Mouse (Mus musculus): ENCODE data around the gene Gm7879. TPM values are rescaled to one million over a fixed set of nuclear protein-coding genes. Genes with fewer than 3 reads are reported as not detected.
"Not testable (repeated sequence)": the region's sequence is repeated elsewhere in the genome, so short reads cannot be mapped to it uniquely, and the experiment has no call there.

Gene Gm7879
- polyA plus RNA-seq (2015; fragmentation: Nextera tagmentation; extraction: Ambion mirVana): not detected in 2 replicates

DNA sequence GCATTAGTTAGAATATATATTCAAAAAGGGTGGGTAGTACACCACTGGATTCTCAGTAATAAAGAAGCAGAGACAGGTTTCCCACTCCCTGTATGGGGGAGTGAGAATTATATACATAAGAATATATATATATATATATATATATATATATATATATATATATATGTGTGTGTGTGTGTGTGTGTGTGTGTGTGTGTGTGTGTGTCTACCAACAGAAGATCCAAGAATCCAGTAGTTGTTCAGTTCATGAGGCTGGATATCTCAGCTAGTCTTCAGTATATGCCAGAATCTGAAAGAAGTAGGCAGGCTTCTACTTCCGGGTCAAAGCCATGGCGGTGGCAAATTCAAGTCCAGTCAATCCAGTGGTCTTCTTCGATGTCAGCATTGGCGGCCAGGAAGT is at the start of gene Gm7879:
TSS of gene Gm7879 (plus strand) at position 301 of the 400 bp plus-strand sequence.
- ATAC-seq (ENCODE audit: low FRiP score, low read depth); H3K27ac ChIP-seq (replicated peaks); H3K4me1 ChIP-seq (replicated peaks); H3K36me3 ChIP-seq; H3K9ac ChIP-seq; H3K9me3 ChIP-seq; H3K27me3 ChIP-seq; H3K4me3 ChIP-seq; H3K4me2 ChIP-seq: not testable (repeated sequence)
- 93% methylated on average over 4 of the region's 4 CpGs for WGBS

GRCm38 (mm10) chr5:43863642-43864041 is 49.3 kb upstream of the Gm7879 start:
- ATAC-seq (ENCODE audit: low FRiP score, low read depth): no peak
- Histone ChIP-seq H3K9ac (no peak overlapping the region), H3K4me3 (no peak overlapping the region), H3K27me3 (no peaks in the 10 kb centered on the region), H3K9me3 (no peaks in the 10 kb centered on the region), H3K4me1 (replicated peaks) (peaks cover under 1% of the 10 kb centered on the region; the same call in 1 of the 2 replicates), H3K27ac (replicated peaks) (no peak overlapping the region), H3K4me2 (no peak overlapping the region), H3K36me3 (no peaks in the 10 kb centered on the region)
- 83% methylated on average over 6 of the region's 6 CpGs for WGBS

DNA sequence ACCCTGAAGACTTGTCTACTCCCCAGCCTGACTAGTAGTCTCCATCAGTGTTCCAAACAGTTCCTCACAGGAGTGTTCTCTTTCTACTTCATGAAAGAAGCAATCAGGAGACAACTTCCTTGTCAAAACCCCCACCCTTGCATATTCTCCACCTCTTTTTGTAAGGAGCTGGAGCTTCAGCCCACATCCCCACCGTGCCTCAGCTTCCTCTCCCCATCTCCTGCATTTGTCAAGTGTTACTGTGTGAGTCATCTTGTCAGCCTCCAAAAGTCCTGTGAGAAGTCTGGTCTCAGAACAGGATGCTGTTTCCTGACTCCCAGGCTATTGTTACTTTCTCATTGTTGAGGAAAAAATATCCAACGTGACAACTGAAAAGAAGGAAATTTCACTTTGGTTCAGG is 47.6 kb upstream of the Gm7879 start:
- no peaks in the 10 kb centered on the region for H3K27me3 ChIP-seq
- H3K4me1 ChIP-seq (replicated peaks): peaks cover 9% of the 10 kb centered on the region
- H3K27ac ChIP-seq (replicated peaks): no peak overlapping the region
- ATAC-seq (ENCODE audit: low FRiP score, low read depth): no peak
- no peaks in the 10 kb centered on the region for H3K36me3 ChIP-seq
- no peak overlapping the region for H3K4me3 ChIP-seq
- no peaks in the 10 kb centered on the region for H3K9me3 ChIP-seq
- H3K9ac ChIP-seq: no peak overlapping the region
- 84% methylated on average over 2 of the region's 2 CpGs for WGBS
- no peak overlapping the region for H3K4me2 ChIP-seq

GRCm38 (mm10) chr5:43868253-43868652 is 44.7 kb upstream of the Gm7879 start, which contains the start of gene Cd38:
TSS of gene Cd38 (plus strand) at chr5:43868553.
- Histone ChIP-seq H3K9me3 (no peaks in the 10 kb centered on the region), H3K4me2 (peak within 1 kb of the TSS; percentile 60), H3K4me1 (replicated peaks) (peaks cover 9% of the 10 kb centered on the region), H3K9ac (0 out of 2 replicates have a peak within 1 kb of the TSS, but pooled peaks have one; percentile 2), H3K4me3 (peak within 1 kb of the TSS; percentile 32), H3K27ac (replicated peaks) (no peak within 1 kb of the TSS), H3K27me3 (no peaks in the 10 kb centered on the region), H3K36me3 (no peaks in the 10 kb centered on the region)
- ATAC-seq (ENCODE audit: low FRiP score, low read depth): no peak

DNA sequence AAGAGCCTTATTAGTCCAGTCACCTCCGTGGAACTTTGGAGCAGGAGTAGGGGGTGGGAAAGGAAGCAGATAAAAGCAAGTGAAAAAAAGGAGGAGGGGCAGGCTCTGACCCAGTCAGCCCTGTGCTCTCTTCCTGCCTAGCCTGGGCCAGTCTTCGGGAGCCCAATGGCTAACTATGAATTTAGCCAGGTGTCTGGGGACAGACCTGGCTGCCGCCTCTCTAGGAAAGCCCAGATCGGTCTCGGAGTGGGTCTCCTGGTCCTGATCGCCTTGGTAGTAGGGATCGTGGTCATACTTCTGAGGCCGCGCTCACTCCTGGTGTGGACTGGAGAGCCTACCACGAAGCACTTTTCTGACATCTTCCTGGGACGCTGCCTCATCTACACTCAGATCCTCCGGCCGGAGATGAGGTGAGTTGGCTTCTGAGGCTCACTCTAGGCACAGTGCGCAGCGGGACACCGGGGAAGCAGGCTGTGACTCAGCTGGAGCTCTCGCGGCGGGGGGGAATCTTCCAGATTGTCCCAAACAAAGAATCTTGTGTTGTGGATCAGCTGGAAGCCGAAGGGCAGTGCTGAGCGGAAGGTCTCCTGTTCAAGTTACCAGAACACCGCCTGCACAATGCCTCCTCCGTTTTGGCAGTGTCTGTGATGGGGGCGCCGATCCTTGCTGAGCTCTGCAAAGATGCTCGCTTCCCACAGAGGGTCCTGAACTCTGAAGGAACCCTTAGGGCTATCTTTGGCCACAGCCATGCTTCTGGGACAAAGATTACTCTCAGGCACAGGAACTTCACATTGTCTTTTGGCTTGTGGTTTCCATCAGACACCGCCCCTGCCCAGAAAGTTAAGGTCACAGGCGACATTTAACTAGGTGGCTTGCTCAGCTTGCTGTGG is 44.0 kb upstream of the Gm7879 start:
- peaks cover 9% of the 10 kb centered on the region for H3K4me1 ChIP-seq (replicated peaks)
- H3K4me3 ChIP-seq: peak overlapping the region; percentile 32
- H3K27ac ChIP-seq (replicated peaks): no peak overlapping the region
- H3K27me3 ChIP-seq: no peaks in the 10 kb centered on the region
- 0 out of 2 replicates have a peak overlapping the region, but pooled peaks have one; percentile 2 for H3K9ac ChIP-seq
- H3K4me2 ChIP-seq: peak overlapping the region; percentile 60
- no peaks in the 10 kb centered on the region for H3K36me3 ChIP-seq
- 5% methylated on average over 28 of the region's 28 CpGs for WGBS
- no peaks in the 10 kb centered on the region for H3K9me3 ChIP-seq
- peak; percentile 23; the same call in 1 of the 2 replicates for ATAC-seq (ENCODE audit: low FRiP score, low read depth)

GRCm38 (mm10) chr5:43871845-43872244 is 41.1 kb upstream of the Gm7879 start:
- H3K27me3 ChIP-seq: no peaks in the 10 kb centered on the region
- WGBS: 77% methylated on average over 1 of the region's 1 CpGs
- no peak overlapping the region for H3K9ac ChIP-seq
- no peaks in the 10 kb centered on the region for H3K9me3 ChIP-seq
- H3K27ac ChIP-seq (replicated peaks): no peak overlapping the region
- no peaks in the 10 kb centered on the region for H3K36me3 ChIP-seq
- H3K4me3 ChIP-seq: no peak overlapping the region
- ATAC-seq (ENCODE audit: low FRiP score, low read depth): no peak
- H3K4me2 ChIP-seq: no peak overlapping the region
- peaks cover 9% of the 10 kb centered on the region for H3K4me1 ChIP-seq (replicated peaks)

DNA sequence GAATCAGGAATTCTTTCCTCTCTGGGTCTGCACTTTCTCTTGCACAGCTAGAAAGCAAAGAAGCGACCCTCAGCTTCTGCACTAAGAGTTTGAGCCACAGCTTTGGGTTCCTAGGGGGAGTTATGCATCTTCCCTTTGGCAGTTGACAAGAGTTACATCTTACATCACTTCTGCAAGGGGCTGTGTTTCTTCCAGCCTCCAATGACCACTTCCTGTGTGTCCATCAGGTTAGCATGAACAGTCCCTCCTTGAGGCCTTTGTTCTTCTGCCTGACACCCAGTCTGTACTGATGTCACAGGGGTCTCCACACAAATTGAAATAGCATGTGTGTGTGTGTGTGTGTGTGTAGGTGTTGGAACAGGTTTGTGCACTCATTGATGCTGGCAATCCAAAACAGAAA is 40.3 kb upstream of the Gm7879 start:
- peaks cover 9% of the 10 kb centered on the region for H3K4me1 ChIP-seq (replicated peaks)
- no peak overlapping the region for H3K4me2 ChIP-seq
- H3K9me3 ChIP-seq: no peaks in the 10 kb centered on the region
- no peaks in the 10 kb centered on the region for H3K27me3 ChIP-seq
- no peaks in the 10 kb centered on the region for H3K36me3 ChIP-seq
- H3K9ac ChIP-seq: no peak overlapping the region
- no peak for ATAC-seq (ENCODE audit: low FRiP score, low read depth)
- H3K4me3 ChIP-seq: no peak overlapping the region
- H3K27ac ChIP-seq (replicated peaks): no peak overlapping the region
- 70% methylated on average over 1 of the region's 1 CpGs for WGBS

DNA sequence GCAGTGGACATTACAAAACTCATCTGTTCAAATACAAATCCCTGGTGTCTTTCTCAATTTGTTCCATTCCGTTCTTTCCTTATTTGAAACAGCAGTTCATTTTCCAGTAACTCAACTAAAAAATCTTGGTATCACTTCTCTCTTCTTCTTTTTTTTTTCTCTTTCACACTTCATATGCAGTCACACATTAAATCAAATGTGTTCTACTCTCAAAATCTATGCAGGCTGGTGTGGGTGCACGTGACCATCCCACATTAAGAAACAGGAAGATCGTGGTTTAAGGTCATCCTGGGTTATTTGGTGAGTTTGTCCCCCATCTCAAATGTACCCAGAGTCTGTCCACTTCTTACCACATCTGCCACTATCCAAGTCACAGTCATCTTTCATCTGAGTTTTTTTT is 30.9 kb upstream of the Gm7879 start:
- Histone ChIP-seq H3K9ac (no peak overlapping the region), H3K4me2 (no peak overlapping the region), H3K36me3 (no peaks in the 10 kb centered on the region), H3K4me1 (replicated peaks) (no peaks in the 10 kb centered on the region), H3K27ac (replicated peaks) (no peak overlapping the region), H3K4me3 (no peak overlapping the region), H3K9me3 (no peaks in the 10 kb centered on the region), H3K27me3 (no peaks in the 10 kb centered on the region)
- ATAC-seq (ENCODE audit: low FRiP score, low read depth): no peak
- 92% methylated on average over 3 of the region's 3 CpGs for WGBS

- Histone ChIP-seq H3K4me1 (replicated peaks) (no peaks in the 10 kb centered on the region), H3K27ac (replicated peaks) (no peak overlapping the region), H3K4me3 (no peak overlapping the region), H3K4me2 (no peak overlapping the region), H3K27me3 (no peaks in the 10 kb centered on the region), H3K9ac (no peak overlapping the region), H3K36me3 (no peaks in the 10 kb centered on the region), H3K9me3 (no peaks in the 10 kb centered on the region)
- WGBS: 28% methylated on average over 3 of the region's 3 CpGs
- ATAC-seq (ENCODE audit: low FRiP score, low read depth): no peak
Observed at GRCm38 (mm10) chr5:43885060-43885820, 27.7 kb upstream of the Gm7879 start.

DNA sequence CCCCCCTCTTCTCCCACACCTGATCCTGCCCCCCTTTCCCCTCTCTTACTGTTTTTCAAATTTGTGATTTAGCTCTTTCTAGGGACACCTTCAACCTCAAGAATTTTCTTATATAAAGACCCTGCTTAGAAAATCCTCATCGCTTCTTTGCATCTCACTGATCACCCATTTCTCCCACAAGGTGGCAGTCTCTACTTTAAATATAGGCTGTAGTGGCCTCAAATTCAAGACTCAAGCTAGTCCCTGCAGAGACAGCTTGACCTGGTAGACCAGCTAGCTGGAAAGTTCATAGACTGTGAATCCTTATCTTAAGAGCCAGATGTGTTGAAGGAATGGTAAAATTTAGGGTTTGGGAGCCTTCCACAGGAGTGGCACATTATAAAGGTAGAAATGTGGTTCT is 20.6 kb upstream of the Gm7879 start:
- Histone ChIP-seq H3K9me3 (no peaks in the 10 kb centered on the region), H3K9ac (no peak overlapping the region), H3K27me3 (no peaks in the 10 kb centered on the region), H3K4me1 (replicated peaks) (no peaks in the 10 kb centered on the region), H3K4me3 (no peak overlapping the region), H3K36me3 (no peaks in the 10 kb centered on the region), H3K27ac (replicated peaks) (no peak overlapping the region), H3K4me2 (no peak overlapping the region)
- WGBS: 28% methylated on average over 1 of the region's 1 CpGs
- no peak for ATAC-seq (ENCODE audit: low FRiP score, low read depth)

GRCm38 (mm10) chr5:43894113-43894512 is 18.8 kb upstream of the Gm7879 start:
- Histone ChIP-seq H3K9me3 (no peaks in the 10 kb centered on the region), H3K4me2 (no peak overlapping the region), H3K36me3 (no peaks in the 10 kb centered on the region), H3K27ac (replicated peaks) (no peak overlapping the region), H3K4me3 (no peak overlapping the region), H3K4me1 (replicated peaks) (no peaks in the 10 kb centered on the region), H3K27me3 (no peaks in the 10 kb centered on the region), H3K9ac (no peak overlapping the region)
- WGBS: 80% methylated on average over 2 of the region's 2 CpGs
- no peak for ATAC-seq (ENCODE audit: low FRiP score, low read depth)

- no peak overlapping the region for H3K9ac ChIP-seq
- H3K27me3 ChIP-seq: no peaks in the 10 kb centered on the region
- WGBS: 81% methylated on average over 3 of the region's 3 CpGs
- no peak overlapping the region for H3K4me3 ChIP-seq
- ATAC-seq (ENCODE audit: low FRiP score, low read depth): no peak
- no peak overlapping the region for H3K27ac ChIP-seq (replicated peaks)
- no peaks in the 10 kb centered on the region for H3K4me1 ChIP-seq (replicated peaks)
- no peaks in the 10 kb centered on the region for H3K9me3 ChIP-seq
- H3K36me3 ChIP-seq: no peaks in the 10 kb centered on the region
- H3K4me2 ChIP-seq: no peak overlapping the region
Observed at GRCm38 (mm10) chr5:43895931-43896330, 17.0 kb upstream of the Gm7879 start.
